Mouse (Mus musculus) limb, embryonic 11.5 days (tissue): ENCODE data around the gene Ifi47. TPM values are rescaled to one million over a fixed set of nuclear protein-coding genes. Genes with fewer than 3 reads are reported as not detected.

Experiments used
- ATAC-seq: fragments of 200-750 bp; cut with Nextera tagmentation; 2 replicates; pipeline ENCODE4 v1.8.0; 2017; ENCODE audit warnings: low read depth; ENCODE audit not compliant: insufficient number of reproducible peaks, low FRiP score, low TSS enrichment
- DNase-seq: peaks from one replicate; pipeline ENCODE4 v3.0.0-alpha.2; 2015; ENCODE audit warnings: low spot score
- H3K27ac ChIP-seq: fragments of 300-500 bp; sonication (generic); replicated peaks from 2 replicates; pipeline ENCODE4 v1.5.1; 2014; ENCODE audit warnings: low read depth, mild to moderate bottlenecking, low read length
- H3K27me3 ChIP-seq: fragments of 300-500 bp; sonication (generic); 2 replicates; pipeline ENCODE4 v1.6.1; 2014; ENCODE audit warnings: mild to moderate bottlenecking, low read length, mixed read lengths; ENCODE audit not compliant: control insufficient read depth, insufficient read depth
- H3K36me3 ChIP-seq: fragments of 300-500 bp; sonication (generic); 2 replicates; pipeline ENCODE4 v1.6.1; 2014; ENCODE audit warnings: mild to moderate bottlenecking, low read length, moderate library complexity, mixed read lengths; ENCODE audit not compliant: control insufficient read depth, insufficient read depth
- H3K4me1 ChIP-seq: fragments of 300-500 bp; sonication (generic); 2 replicates; pipeline ENCODE4 v1.6.1; 2014; ENCODE audit warnings: low read length, mixed read lengths; ENCODE audit not compliant: control insufficient read depth, insufficient read depth
- H3K4me2 ChIP-seq: fragments of 300-500 bp; sonication (generic); 2 replicates; pipeline ENCODE4 v1.6.1; 2014; ENCODE audit warnings: low read depth, mild to moderate bottlenecking, moderate library complexity; ENCODE audit not compliant: severe bottlenecking
- H3K4me3 ChIP-seq: fragments of 300-500 bp; sonication (generic); 2 replicates; pipeline ENCODE4 v1.5.1; 2014; ENCODE audit warnings: low read depth, low read length
- H3K9ac ChIP-seq: fragments of 300-500 bp; sonication (generic); 2 replicates; pipeline ENCODE4 v1.6.1; 2014; ENCODE audit warnings: mild to moderate bottlenecking, low read length
- H3K9me3 ChIP-seq: fragments of 300-500 bp; sonication (generic); 2 replicates; pipeline ENCODE4 v1.6.1; 2016; ENCODE audit warnings: low read length; ENCODE audit not compliant: control insufficient read depth
- WGBS: fragments of 180-500 bp; shearing (Covaris S2); extraction: QIAGEN DNeasy Blood & Tissue Kit; methylation state at CpG from one replicate; pipeline ENCODE4 v1.1.7; 2014; 5-methylcytosine and 5-hydroxymethylcytosine counted together
- polyA plus RNA-seq: library from polyadenylated mRNA; unstranded; fragments of >200 nt; fragmentation: Nextera tagmentation; extraction: Ambion mirVana; gene quantifications from 2 replicates; pipeline ENCODE4 v1.2.1, GENCODE M21; 2014

The Ifi47 gene
- polyA plus RNA-seq, 1 experiment from 2014 or later, result 0.51 TPM

- WGBS, result 72% methylated on average over 1 of the region's 1 CpGs
- DNase-seq (no peak), ATAC-seq (no peak)
- no peak overlapping the region for H3K4me2 ChIP-seq
- H3K4me1 ChIP-seq, result no peaks in the 10 kb centered on the region
- H3K27ac ChIP-seq, result no peak overlapping the region
- no peaks in the 10 kb centered on the region for H3K9me3 ChIP-seq
- no peak overlapping the region for H3K9ac ChIP-seq
- H3K4me3 ChIP-seq, result no peak overlapping the region
- no peaks in the 10 kb centered on the region for H3K27me3 ChIP-seq
- H3K36me3 ChIP-seq, result no peaks in the 10 kb centered on the region
These were observed 625 bp downstream of the Ifi47 start for GRCm38 (mm10) chr11:49077012-49077411.

DNA sequence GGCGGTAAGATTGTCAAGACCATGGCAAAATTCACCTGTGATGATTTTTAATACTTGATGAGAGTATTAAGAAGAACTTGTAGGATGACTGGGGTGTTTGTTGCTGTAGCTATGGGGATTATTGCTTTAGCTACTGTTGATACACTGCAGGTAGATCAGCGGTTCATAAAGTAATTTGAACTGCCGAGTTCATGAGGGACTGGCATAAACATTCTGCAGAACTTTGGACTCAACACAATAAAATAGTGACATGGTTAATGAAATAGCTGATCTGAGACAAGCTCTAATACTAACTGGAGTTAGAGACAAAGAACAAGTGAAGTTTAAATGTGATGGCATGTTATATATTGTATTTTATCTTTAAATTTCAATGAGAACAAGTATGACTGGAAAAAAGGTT is 2.3 kb downstream of the Ifi47 start:
- no peak for ATAC-seq
- Histone ChIP-seq H3K4me3 (no peak overlapping the region), H3K36me3 (no peaks in the 10 kb centered on the region), H3K4me2 (no peak overlapping the region), H3K27ac (no peak overlapping the region), H3K9ac (no peak overlapping the region), H3K4me1 (no peaks in the 10 kb centered on the region), H3K27me3 (no peaks in the 10 kb centered on the region), H3K9me3 (no peaks in the 10 kb centered on the region)
- DNase-seq, result no peak
- WGBS, result 85% methylated on average over 3 of the region's 3 CpGs

DNA sequence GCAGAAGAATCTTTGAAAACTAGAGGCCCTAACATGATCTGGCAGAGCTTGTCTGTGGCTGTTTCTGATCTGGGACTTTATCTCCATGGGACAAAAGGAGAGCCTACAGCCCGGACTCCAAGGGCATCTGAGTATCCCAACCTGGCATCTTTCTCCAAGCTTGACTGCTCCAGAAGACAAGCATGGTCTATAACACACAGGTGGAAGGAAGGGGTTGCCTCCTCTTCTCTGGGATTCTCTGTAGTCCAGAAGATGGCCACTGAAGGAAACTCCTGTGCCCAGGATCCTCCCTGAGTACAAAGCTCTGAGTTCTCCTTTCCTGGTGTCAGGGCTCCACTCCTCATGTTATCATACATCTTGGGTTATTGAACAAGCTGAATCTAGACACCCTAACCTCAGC is 4.2 kb downstream of the Ifi47 start:
- ATAC-seq (no peak), DNase-seq (no peak)
- no peak overlapping the region for H3K9ac ChIP-seq
- H3K9me3 ChIP-seq, result no peaks in the 10 kb centered on the region
- H3K4me3 ChIP-seq, result no peak overlapping the region
- no peaks in the 10 kb centered on the region for H3K4me1 ChIP-seq
- H3K27me3 ChIP-seq, result no peaks in the 10 kb centered on the region
- H3K27ac ChIP-seq, result no peak overlapping the region
- 83% methylated on average over 1 of the region's 1 CpGs for WGBS
- H3K36me3 ChIP-seq, result no peaks in the 10 kb centered on the region
- no peak overlapping the region for H3K4me2 ChIP-seq

DNA sequence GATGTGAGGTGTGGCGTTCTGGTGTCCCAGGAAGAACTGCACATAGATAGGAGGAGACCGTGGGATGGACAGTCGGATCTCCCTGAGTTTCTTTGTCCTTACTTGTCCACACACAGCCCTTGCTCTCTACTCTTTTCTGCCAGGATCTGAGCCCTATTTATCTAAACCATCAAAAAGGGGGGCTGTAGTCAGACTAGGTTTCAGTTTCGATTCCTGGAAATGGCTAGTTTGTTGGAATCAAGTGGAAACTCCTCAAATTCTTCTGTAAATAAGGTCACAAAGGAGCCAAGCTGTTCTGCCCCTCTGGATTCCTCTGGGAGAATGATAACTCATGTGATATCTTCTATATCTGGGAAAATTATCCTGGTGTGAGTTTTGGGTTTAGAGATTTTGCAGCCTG is 5.0 kb downstream of the Ifi47 start:
- no peak overlapping the region for H3K4me3 ChIP-seq
- no peaks in the 10 kb centered on the region for H3K4me1 ChIP-seq
- no peaks in the 10 kb centered on the region for H3K9me3 ChIP-seq
- H3K27ac ChIP-seq, result no peak overlapping the region
- H3K27me3 ChIP-seq, result no peaks in the 10 kb centered on the region
- ATAC-seq (no peak), DNase-seq (no peak)
- H3K4me2 ChIP-seq, result no peak overlapping the region
- no peaks in the 10 kb centered on the region for H3K36me3 ChIP-seq
- no peak overlapping the region for H3K9ac ChIP-seq
- 86% methylated on average over 4 of the region's 4 CpGs for WGBS

- Histone ChIP-seq H3K36me3 (no peaks in the 10 kb centered on the region), H3K27ac (no peak overlapping the region), H3K4me3 (no peak overlapping the region), H3K4me2 (no peak overlapping the region), H3K9ac (no peak overlapping the region), H3K27me3 (no peaks in the 10 kb centered on the region), H3K9me3 (no peaks in the 10 kb centered on the region), H3K4me1 (no peaks in the 10 kb centered on the region)
- ATAC-seq, result no peak
- WGBS, result 80% methylated on average over 3 of the region's 3 CpGs
- no peak for DNase-seq
These were observed 5.5 kb downstream of the Ifi47 start for GRCm38 (mm10) chr11:49081886-49082285.

DNA sequence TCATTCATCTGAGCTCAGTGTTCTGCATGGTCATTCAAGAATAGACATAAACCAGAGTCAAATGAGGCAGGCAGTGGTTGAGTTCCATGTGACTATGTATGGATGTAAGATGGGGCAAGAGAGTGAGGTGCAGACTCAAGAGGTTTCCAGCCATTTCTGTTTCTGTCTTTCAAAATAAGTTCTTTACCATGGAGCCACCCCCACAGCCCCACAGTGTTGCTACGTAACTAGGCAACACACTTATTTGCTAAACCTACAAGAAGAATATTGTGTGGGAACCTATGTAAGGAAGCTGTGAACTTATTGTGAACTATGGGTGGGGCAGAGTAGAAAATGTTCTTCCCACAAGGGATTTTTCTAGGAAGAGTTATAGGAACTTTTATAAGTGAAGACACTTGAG is 6.8 kb downstream of the Ifi47 start:
- Histone ChIP-seq H3K4me3 (no peak overlapping the region), H3K9me3 (no peaks in the 10 kb centered on the region), H3K27me3 (no peaks in the 10 kb centered on the region), H3K4me2 (no peak overlapping the region), H3K27ac (no peak overlapping the region), H3K4me1 (0 out of 2 replicates have a peak, but pooled peaks cover under 1% of the 10 kb centered on the region), H3K9ac (no peak overlapping the region), H3K36me3 (no peaks in the 10 kb centered on the region)
- DNase-seq (no peak), ATAC-seq (no peak)
- 95% methylated on average over 1 of the region's 1 CpGs for WGBS

DNA sequence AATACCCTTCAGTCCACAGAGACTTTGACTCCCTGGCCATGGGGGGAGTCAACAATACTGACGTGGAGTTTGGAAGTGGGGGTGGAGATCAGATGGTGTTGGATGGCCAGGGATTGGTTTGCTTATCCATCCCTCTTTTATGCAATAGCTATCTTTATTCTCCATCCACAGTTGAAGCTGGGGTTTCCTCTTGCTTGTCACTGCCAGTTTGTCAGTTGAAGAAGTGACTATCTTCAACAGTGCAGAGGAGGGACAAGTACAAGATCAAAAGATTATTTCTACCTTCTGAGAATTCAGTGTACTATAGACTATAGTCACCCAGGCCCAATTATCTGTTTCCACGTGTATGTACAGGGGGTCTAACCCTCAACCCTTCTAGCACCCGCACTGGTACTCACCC is 7.4 kb downstream of the Ifi47 start:
- Histone ChIP-seq H3K36me3 (no peaks in the 10 kb centered on the region), H3K27me3 (no peaks in the 10 kb centered on the region), H3K9me3 (no peaks in the 10 kb centered on the region), H3K4me3 (no peak overlapping the region), H3K4me2 (no peak overlapping the region), H3K9ac (no peak overlapping the region), H3K27ac (no peak overlapping the region), H3K4me1 (0 out of 2 replicates have a peak, but pooled peaks cover 3% of the 10 kb centered on the region)
- ATAC-seq (no peak), DNase-seq (no peak)
- WGBS, result 78% methylated on average over 3 of the region's 3 CpGs

DNA sequence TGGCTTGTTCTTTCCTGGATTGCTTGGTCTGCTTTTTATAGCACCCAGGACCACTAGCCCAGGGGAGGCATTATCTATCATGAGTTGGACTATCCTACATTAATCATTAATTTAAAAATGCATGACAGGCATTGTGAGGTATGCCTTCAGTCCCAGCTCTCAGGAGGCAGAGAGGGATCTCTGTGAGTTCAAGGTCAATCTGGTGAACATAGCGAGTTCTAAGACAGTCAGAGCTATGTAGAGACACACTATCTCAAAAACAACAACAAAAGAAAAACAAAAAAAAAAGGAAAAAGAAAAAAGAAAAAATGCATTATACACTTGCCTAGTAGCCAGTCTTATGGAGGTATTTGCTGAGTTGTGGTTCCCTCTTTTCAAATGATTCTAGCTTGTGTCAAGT is 8.0 kb downstream of the Ifi47 start:
- no peak overlapping the region for H3K4me3 ChIP-seq
- no peak for DNase-seq
- 79% methylated on average over 1 of the region's 1 CpGs for WGBS

DNA sequence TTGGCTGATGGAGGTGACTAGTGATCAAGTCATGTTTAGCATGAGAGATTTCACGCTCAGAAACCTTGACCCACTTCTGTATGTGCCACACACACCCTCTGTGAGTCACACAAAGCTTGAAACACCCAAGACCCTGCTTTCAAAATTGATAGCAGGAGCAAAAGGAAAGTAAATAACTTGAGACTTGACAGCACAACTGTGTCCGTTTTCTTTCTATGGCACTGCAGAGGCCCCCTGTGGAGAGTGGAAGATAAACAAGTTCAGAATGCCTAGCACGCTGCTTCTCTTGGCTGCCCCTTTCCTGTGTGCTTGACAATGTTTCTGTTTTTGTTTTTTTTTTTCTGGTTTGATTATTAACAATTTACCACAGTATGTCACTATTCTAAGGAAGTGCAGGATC is 8.5 kb downstream of the Ifi47 start:
- ATAC-seq (no peak), DNase-seq (no peak)
- H3K36me3 ChIP-seq, result no peaks in the 10 kb centered on the region
- no peak overlapping the region for H3K4me2 ChIP-seq
- WGBS, result 54% methylated on average over 3 of the region's 3 CpGs
- H3K4me1 ChIP-seq, result 0 out of 2 replicates have a peak, but pooled peaks cover 3% of the 10 kb centered on the region
- H3K4me3 ChIP-seq, result no peak overlapping the region
- H3K27ac ChIP-seq, result no peak overlapping the region
- no peaks in the 10 kb centered on the region for H3K27me3 ChIP-seq
- H3K9me3 ChIP-seq, result no peaks in the 10 kb centered on the region
- H3K9ac ChIP-seq, result no peak overlapping the region

More for the DNA sequence above, 8.0 kb downstream of the Ifi47 start:
- H3K36me3 ChIP-seq, result no peaks in the 10 kb centered on the region
- 0 out of 2 replicates have a peak, but pooled peaks cover 3% of the 10 kb centered on the region for H3K4me1 ChIP-seq
- H3K9ac ChIP-seq, result no peak overlapping the region
- no peak overlapping the region for H3K4me2 ChIP-seq
- no peak overlapping the region for H3K27ac ChIP-seq
- ATAC-seq, result no peak
- no peaks in the 10 kb centered on the region for H3K9me3 ChIP-seq
- H3K27me3 ChIP-seq, result no peaks in the 10 kb centered on the region
